Mouse (Mus musculus) embryo, embryonic 10.5 days (tissue): ENCODE data around the gene Taok3.

Experiments used
- DNase-seq: peaks from one replicate; pipeline ENCODE4 v3.0.0-alpha.2; 2015; ENCODE audit warnings: low spot score

The Taok3 gene

GRCm38 (mm10) chr5:117119777-117120488 lies at the start of gene Taok3:
Taok3 (plus strand) TSS chr5:117120129.
- peak; percentile 99 for DNase-seq

GRCm38 (mm10) chr5:117087718-117088117 lies 32.2 kb upstream of the Taok3 start:
- peak; percentile 30 for DNase-seq

GRCm38 (mm10) chr5:117089147-117089546 lies 30.8 kb upstream of the Taok3 start:
- no peak for DNase-seq

- DNase-seq = no peak
Measured at GRCm38 (mm10) chr5:117089786-117090185, 30.1 kb upstream of the Taok3 start.

GRCm38 (mm10) chr5:117094431-117094830 lies 25.5 kb upstream of the Taok3 start:
- DNase-seq = peak; percentile 59

GRCm38 (mm10) chr5:117096716-117097115 lies 23.2 kb upstream of the Taok3 start:
- peak; percentile 78 for DNase-seq

GRCm38 (mm10) chr5:117099008-117099407 lies 20.9 kb upstream of the Taok3 start:
- no peak for DNase-seq

GRCm38 (mm10) chr5:117099742-117100141 lies 20.2 kb upstream of the Taok3 start:
- no peak for DNase-seq

GRCm38 (mm10) chr5:117103194-117103929 lies 16.6 kb upstream of the Taok3 start:
- no peak for DNase-seq

GRCm38 (mm10) chr5:117104329-117104728 lies 15.6 kb upstream of the Taok3 start:
- DNase-seq = no peak

GRCm38 (mm10) chr5:117105761-117106160 lies 14.2 kb upstream of the Taok3 start:
- DNase-seq = no peak

GRCm38 (mm10) chr5:117108292-117108691 lies 11.6 kb upstream of the Taok3 start:
- no peak for DNase-seq

GRCm38 (mm10) chr5:117108731-117109130 lies 11.2 kb upstream of the Taok3 start:
- DNase-seq = no peak

GRCm38 (mm10) chr5:117109522-117109921 lies 10.4 kb upstream of the Taok3 start:
- no peak for DNase-seq

- no peak for DNase-seq
Measured at GRCm38 (mm10) chr5:117111064-117111773, 8.7 kb upstream of the Taok3 start.

- no peak for DNase-seq
Measured at GRCm38 (mm10) chr5:117111774-117112112, 8.2 kb upstream of the Taok3 start.

- DNase-seq = peak; percentile 49
Measured at GRCm38 (mm10) chr5:117113330-117113729, 6.6 kb upstream of the Taok3 start.

- DNase-seq = peak; percentile 70
Measured at GRCm38 (mm10) chr5:117114581-117115192, 5.2 kb upstream of the Taok3 start.

GRCm38 (mm10) chr5:117115193-117115767 lies 4.6 kb upstream of the Taok3 start:
- peak; percentile 56 for DNase-seq

GRCm38 (mm10) chr5:117115836-117116366 lies 4.0 kb upstream of the Taok3 start, which contains the start of gene Suds3:
Suds3 (minus strand) TSS chr5:117116113.
- peak; percentile 90 for DNase-seq

- DNase-seq = no peak
Measured at GRCm38 (mm10) chr5:117116660-117117059, 3.3 kb upstream of the Taok3 start.

GRCm38 (mm10) chr5:117117241-117117640 lies 2.7 kb upstream of the Taok3 start:
- no peak for DNase-seq
